Mouse (Mus musculus) testis, adult 2 months (tissue): ENCODE measurements at regions not wholly inside any gene's neighbourhood (a gene's known extent, or its start where the extent isn't known, plus 50 kb on each side); places are given as distances from the start of the nearest gene placed in this dataset.

Experiments
- CTCF ChIP-seq: fragments of 200-500 bp; IDR thresholded peaks from 2 replicates; pipeline ENCODE4 v1.5.1; 2012; ENCODE audit warnings: low read depth, mild to moderate bottlenecking, inconsistent platforms, low read length, moderate library complexity; ENCODE audit not compliant: control insufficient read depth, insufficient read depth, insufficient replicate concordance
- POLR2A ChIP-seq: fragments of 200-500 bp; IDR thresholded peaks from 2 replicates; pipeline ENCODE4 v1.6.1; 2012; ENCODE audit warnings: low read depth, mild to moderate bottlenecking, inconsistent platforms, low read length, moderate library complexity; ENCODE audit not compliant: control insufficient read depth

DNA sequence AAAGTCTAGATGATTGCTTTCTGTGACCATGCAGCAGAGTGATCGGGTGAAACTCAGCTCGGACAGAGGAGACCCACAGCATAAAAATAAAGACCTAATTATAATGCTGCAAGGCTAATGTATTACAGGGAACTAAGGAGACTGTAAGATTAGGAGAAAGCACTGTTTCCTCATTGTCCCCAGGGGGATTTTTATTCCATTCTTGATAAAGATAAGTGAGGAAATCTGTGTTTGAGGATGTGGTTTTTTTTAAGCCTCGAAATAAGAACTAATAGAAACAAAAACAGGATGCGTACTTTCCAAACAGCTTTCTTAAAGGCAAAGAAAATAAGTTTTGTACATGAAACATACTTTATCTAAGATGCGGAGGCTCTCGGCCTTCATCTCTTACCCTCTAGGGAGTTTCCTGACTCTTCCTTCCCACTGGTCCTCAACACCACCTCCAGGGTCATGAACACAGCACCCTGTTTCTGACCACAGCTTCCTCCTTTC lies 94.8 kb downstream of the Hs3st3b1 start:
- TF ChIP-seq CTCF = no peak
- TF ChIP-seq POLR2A = no peak
